Mouse (Mus musculus): ENCODE data around the gene Exoc4. TPM values are rescaled to one million over a fixed set of nuclear protein-coding genes. Genes with fewer than 3 reads are reported as not detected.

Exoc4 gene
- polyA plus RNA-seq, 1 experiment from 2014 or later = 36.1 TPM

DNA sequence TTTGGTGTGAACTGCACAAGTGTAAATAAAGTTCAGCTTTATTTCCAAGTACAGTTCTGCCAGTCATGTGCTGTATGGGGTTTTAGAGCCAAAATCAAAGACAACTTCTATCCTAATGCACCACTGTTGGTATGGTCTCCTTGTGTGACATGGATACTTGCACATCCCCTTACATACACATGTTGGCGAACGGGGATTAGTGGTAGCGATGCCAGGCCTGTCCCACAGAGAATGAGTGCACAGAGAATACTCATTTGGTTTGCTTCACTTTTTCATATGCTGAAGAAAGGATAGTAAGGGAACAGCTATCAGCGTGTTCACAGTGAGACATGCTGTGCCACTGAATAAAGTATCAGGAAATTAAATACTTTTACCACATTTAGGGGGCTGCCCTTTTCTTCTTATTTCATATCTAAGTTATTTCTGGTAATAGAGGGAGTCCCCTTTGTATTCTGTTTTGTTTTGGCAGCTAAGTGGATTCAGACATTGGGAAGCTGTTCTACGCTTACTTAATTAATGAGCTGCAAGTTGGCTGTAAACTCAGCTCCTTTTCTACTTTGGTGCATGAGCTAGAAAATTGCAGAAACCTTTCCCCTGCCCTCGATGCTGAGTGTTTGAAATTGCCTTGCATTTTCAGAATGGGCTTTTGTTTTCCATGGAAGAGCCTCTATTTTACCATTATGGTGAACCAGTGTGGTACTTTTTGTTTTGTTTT lies 247.4 kb downstream of the Exoc4 start:
- H3K9ac ChIP-seq = no peak overlapping the region
- H3K27ac ChIP-seq = no peak overlapping the region
- H3K4me2 ChIP-seq = no peak overlapping the region
- H3K4me3 ChIP-seq = no peak overlapping the region
- no peaks in the 10 kb centered on the region for H3K9me3 ChIP-seq
- H3K4me1 ChIP-seq = no peaks in the 10 kb centered on the region
- H3K27me3 ChIP-seq = no peaks in the 10 kb centered on the region
- no peaks in the 10 kb centered on the region for H3K36me3 ChIP-seq
- 67% methylated on average over 6 of the region's 6 CpGs for WGBS
- ATAC-seq (ENCODE audit: insufficient number of reproducible peaks, low FRiP score, low TSS enrichment, low read depth) = no peak

DNA sequence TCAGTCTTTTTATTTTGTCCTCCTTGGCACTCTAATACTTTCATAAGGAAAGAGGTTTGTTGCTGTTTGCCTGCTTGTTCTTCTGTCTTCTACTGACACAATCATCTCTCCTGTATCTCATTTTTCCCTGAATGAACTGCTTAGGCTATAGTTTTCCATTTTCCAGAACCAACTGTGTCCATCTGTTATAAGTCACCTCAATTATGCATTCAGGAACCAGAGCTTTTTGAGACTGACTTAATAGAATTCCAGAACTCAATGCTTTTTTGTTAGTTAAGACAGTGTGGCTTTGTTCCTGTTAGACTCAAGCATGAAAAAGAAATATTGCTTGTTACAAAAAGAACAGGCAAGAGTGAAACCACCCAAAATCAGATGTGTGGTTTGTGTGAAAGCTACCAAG lies 248.5 kb downstream of the Exoc4 start:
- Histone ChIP-seq H3K9me3 (no peaks in the 10 kb centered on the region), H3K27me3 (no peaks in the 10 kb centered on the region), H3K4me3 (no peak overlapping the region), H3K27ac (no peak overlapping the region), H3K9ac (no peak overlapping the region), H3K36me3 (no peaks in the 10 kb centered on the region), H3K4me2 (no peak overlapping the region), H3K4me1 (no peaks in the 10 kb centered on the region)
- ATAC-seq (ENCODE audit: insufficient number of reproducible peaks, low FRiP score, low TSS enrichment, low read depth) = no peak

DNA sequence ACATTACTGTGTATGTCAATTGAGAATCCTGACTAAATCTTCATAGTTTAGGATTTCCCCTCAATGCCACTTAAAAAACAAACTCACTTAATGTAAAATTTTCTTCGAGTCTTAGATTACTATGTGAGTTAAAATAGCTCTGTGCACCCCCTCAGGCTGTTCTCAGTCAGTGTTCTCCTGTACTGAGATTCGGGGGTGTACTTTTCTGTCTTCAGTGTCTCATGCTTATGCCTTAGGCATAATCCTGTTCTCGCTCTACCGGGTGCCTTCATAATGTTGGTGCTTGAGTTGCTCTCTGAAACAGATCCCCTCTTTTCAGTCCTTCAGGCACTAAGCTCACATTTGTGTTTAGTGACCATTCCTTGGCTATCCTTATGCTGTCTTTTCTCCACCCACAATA lies 253.5 kb downstream of the Exoc4 start:
- WGBS = 51% methylated on average over 4 of the region's 4 CpGs
- no peak overlapping the region for H3K4me3 ChIP-seq
- no peaks in the 10 kb centered on the region for H3K4me1 ChIP-seq
- H3K9me3 ChIP-seq = no peaks in the 10 kb centered on the region
- H3K27me3 ChIP-seq = no peaks in the 10 kb centered on the region
- no peak overlapping the region for H3K4me2 ChIP-seq
- no peak overlapping the region for H3K9ac ChIP-seq
- no peaks in the 10 kb centered on the region for H3K36me3 ChIP-seq
- H3K27ac ChIP-seq = no peak overlapping the region
- ATAC-seq (ENCODE audit: insufficient number of reproducible peaks, low FRiP score, low TSS enrichment, low read depth) = no peak

DNA sequence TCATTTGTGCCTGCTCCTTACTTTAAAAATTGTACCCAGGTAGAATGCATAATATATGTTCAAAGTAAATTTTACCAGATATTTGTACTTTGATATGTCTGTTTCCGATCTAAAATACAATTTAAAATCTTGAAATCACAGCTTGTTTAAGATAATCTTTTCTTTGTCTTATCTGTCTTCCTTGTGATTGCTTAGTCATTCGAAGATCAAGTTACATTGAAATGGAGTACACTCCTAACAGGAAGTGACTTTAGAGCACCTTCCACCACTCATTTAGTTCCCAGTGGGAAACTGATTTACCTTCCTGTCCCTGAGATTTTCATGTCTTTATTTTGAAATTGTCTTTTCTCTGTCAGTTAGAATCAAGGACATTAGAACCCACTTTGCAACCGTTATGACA lies 254.5 kb downstream of the Exoc4 start:
- Histone ChIP-seq H3K4me2 (no peak overlapping the region), H3K4me1 (no peaks in the 10 kb centered on the region), H3K27me3 (no peaks in the 10 kb centered on the region), H3K4me3 (no peak overlapping the region), H3K27ac (no peak overlapping the region), H3K9ac (no peak overlapping the region), H3K36me3 (no peaks in the 10 kb centered on the region), H3K9me3 (no peaks in the 10 kb centered on the region)
- ATAC-seq (ENCODE audit: insufficient number of reproducible peaks, low FRiP score, low TSS enrichment, low read depth) = no peak
- WGBS = 83% methylated on average over 3 of the region's 3 CpGs

DNA sequence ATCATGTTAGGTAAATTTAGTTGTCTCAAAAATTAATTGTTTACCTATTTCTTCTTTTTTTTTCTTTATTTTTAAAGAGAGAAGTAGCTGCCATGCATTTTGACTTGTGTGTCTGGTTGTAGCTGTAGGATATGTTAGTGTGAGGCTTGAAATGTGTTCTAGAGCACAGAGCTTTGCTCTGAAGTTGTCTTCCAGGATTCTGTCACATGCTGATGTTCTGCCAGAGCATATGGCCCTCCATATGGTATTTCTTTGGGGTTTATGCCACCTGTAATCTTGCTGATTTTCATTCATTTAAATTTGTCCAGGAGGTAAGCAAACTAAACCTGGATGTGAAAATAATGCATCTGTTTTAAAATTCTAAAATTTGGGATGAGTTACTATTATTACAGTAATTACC lies 258.2 kb downstream of the Exoc4 start:
- no peaks in the 10 kb centered on the region for H3K4me1 ChIP-seq
- no peaks in the 10 kb centered on the region for H3K27me3 ChIP-seq
- ATAC-seq (ENCODE audit: insufficient number of reproducible peaks, low FRiP score, low TSS enrichment, low read depth) = no peak
- 0 out of 2 replicates have a peak, but pooled peaks cover 5% of the 10 kb centered on the region for H3K36me3 ChIP-seq
- no peaks in the 10 kb centered on the region for H3K9me3 ChIP-seq
- H3K4me3 ChIP-seq = no peak overlapping the region
- H3K27ac ChIP-seq = no peak overlapping the region
- no peak overlapping the region for H3K9ac ChIP-seq
- H3K4me2 ChIP-seq = no peak overlapping the region

DNA sequence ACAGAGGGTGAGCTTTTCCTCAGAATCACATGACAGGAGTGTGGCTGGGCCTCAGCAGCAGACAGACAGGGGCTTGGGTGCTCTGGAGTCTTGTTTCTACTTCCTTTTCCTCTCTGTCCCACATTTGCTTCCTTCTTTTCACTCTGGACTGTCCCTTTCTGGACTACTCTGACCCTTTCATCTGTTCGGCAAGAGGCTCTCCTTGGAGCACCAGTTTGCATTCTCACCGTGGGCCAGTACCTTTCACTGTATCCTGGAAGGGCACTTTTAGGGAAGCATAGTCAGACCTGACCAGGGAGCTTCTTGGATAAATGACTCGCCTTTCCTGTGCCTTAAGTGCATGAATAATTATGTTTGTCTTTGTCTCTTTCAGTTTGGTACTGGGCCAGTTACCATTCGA lies 266.5 kb downstream of the Exoc4 start:
- Histone ChIP-seq H3K27ac (no peak overlapping the region), H3K27me3 (no peaks in the 10 kb centered on the region), H3K4me3 (no peak overlapping the region), H3K4me2 (no peak overlapping the region), H3K9me3 (no peaks in the 10 kb centered on the region), H3K9ac (no peak overlapping the region), H3K36me3 (0 out of 2 replicates have a peak, but pooled peaks cover 5% of the 10 kb centered on the region), H3K4me1 (no peaks in the 10 kb centered on the region)
- ATAC-seq (ENCODE audit: insufficient number of reproducible peaks, low FRiP score, low TSS enrichment, low read depth) = no peak
- 63% methylated on average over 4 of the region's 4 CpGs for WGBS

DNA sequence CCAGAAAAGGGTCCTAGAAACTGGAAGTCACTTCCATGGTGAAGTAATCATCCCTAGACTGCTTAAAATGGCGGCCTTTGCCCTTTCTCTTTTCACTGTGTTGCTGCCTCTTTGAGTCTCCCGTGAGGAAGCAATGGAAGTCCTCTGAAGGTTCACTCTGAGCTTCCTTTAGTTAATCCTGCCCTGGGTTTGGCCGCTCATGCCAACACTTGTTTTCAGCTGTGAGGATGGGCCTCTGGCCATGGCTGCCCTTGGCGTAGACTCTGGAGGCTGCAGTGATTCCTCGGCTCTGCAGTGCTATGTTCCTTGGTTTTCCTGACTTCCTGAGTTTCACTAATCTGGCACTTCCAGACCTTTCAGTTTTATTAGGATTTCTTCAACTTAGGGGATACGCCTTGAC lies 267.9 kb downstream of the Exoc4 start:
- 67% methylated on average over 6 of the region's 6 CpGs for WGBS
- H3K4me1 ChIP-seq = no peaks in the 10 kb centered on the region
- no peak overlapping the region for H3K9ac ChIP-seq
- no peak overlapping the region for H3K4me3 ChIP-seq
- no peaks in the 10 kb centered on the region for H3K9me3 ChIP-seq
- H3K36me3 ChIP-seq = no peaks in the 10 kb centered on the region
- no peak overlapping the region for H3K27ac ChIP-seq
- no peaks in the 10 kb centered on the region for H3K27me3 ChIP-seq
- ATAC-seq (ENCODE audit: insufficient number of reproducible peaks, low FRiP score, low TSS enrichment, low read depth) = no peak
- no peak overlapping the region for H3K4me2 ChIP-seq

DNA sequence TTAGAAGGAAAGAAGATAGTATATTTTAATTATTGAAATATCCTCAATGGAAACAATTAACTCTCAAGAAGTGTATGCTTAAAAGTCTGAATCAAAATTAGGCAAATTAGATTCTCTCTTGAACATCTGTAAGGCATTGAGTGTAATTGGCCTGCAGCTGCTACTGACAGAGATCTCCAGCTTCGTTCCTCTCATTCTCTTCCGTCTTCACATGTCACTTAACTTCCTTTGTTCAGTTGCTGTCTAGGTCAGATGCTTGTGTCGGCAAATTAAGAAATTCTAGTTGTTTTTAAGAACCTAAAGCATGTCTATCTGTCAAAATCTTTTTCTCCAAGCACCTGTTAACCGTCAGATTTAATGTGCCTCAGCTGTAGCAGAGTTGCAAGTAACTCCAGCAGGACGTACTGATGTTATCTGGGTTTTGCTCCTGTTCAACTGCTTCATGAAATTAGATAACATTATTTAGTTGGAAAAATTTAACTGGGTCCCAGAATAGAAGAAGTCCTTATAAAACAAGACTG lies 269.1 kb downstream of the Exoc4 start:
- ATAC-seq (ENCODE audit: insufficient number of reproducible peaks, low FRiP score, low TSS enrichment, low read depth) = no peak
- no peak overlapping the region for H3K4me3 ChIP-seq
- WGBS = 21% methylated on average over 5 of the region's 5 CpGs
- no peaks in the 10 kb centered on the region for H3K9me3 ChIP-seq
- H3K27me3 ChIP-seq = no peaks in the 10 kb centered on the region
- H3K9ac ChIP-seq = no peak overlapping the region
- no peak overlapping the region for H3K4me2 ChIP-seq
- no peaks in the 10 kb centered on the region for H3K36me3 ChIP-seq
- no peak overlapping the region for H3K27ac ChIP-seq
- H3K4me1 ChIP-seq = no peaks in the 10 kb centered on the region

DNA sequence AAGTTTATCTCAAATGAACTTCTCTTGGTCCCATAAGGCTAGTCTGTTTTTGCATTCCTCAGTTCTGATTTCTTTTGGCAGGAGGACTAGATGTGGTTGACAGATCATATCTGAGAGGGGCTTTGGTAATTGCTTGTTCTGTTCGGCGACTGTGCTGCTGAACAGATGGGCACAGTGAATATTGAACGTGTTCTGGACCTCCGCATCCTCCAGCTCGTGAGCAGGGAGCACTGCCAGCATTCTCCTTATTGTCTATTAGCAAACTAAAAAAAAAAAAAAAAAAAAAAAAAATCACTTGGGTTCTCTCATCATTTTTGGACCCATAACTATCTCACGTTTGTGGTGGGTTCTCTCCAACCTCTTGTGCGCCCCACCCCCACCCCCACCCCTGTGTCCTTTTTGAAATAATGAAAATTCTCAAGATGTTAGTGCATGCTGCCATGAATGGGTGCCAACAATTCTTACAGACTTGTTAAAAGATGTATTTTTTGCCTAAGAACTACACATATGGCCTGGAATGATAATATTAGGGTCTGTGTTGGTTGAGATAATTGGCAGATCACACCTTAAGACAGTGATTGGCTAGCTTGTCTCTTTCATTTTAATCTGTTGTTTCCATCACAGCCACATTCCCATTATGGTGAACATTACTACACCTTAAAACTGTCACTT lies 276.9 kb downstream of the Exoc4 start:
- no peak for ATAC-seq (ENCODE audit: insufficient number of reproducible peaks, low FRiP score, low TSS enrichment, low read depth)
- WGBS = 89% methylated on average over 7 of the region's 7 CpGs

DNA sequence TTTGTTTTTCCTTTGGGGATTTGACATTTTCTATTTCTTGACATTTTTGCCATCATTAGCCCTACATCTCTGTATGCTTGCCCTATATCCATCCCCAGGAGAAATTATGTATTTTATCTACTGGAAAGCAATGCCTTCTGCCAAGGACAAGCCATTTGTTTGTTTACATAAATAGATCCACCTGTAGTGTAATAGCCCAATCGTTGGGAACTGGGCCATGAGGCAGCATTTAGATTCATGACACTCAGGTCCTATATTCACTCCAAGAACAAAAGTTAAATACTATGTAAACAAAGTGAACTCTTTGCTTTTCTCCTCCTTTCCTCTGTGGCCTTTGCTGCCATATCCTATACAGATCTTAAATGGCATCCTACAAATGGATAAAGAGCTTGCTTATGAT lies 291.5 kb downstream of the Exoc4 start:
- Histone ChIP-seq H3K27ac (no peak overlapping the region), H3K4me2 (no peak overlapping the region), H3K4me3 (no peak overlapping the region), H3K4me1 (no peaks in the 10 kb centered on the region), H3K27me3 (no peaks in the 10 kb centered on the region), H3K9ac (no peak overlapping the region), H3K36me3 (no peaks in the 10 kb centered on the region), H3K9me3 (no peaks in the 10 kb centered on the region)
- 75% methylated on average over 1 of the region's 1 CpGs for WGBS
- ATAC-seq (ENCODE audit: insufficient number of reproducible peaks, low FRiP score, low TSS enrichment, low read depth) = no peak

More for the DNA sequence above, 276.9 kb downstream of the Exoc4 start:
- Histone ChIP-seq H3K9ac (no peak overlapping the region), H3K4me3 (no peak overlapping the region), H3K36me3 (no peaks in the 10 kb centered on the region), H3K4me1 (no peaks in the 10 kb centered on the region), H3K27ac (no peak overlapping the region), H3K27me3 (no peaks in the 10 kb centered on the region), H3K4me2 (no peak overlapping the region), H3K9me3 (no peaks in the 10 kb centered on the region)

DNA sequence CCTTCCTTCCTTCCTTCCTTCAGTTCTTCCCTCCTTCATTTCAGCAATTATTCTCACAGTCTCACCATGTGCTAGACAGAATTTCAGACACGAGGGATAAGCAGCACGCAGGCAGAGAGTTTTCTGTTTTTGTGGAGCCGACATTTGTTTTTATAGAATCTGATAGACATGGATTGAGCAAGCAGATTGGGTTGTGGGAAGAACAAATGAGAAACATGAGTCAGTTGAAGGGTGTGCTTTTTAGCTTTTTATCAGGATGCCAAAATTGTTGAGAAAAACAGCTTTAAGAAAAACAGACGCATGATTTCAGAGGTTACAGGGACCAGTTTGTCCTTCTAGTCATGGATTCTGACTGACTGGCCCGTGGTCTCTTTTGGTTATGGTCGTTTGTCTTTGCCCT lies 293.8 kb downstream of the Exoc4 start:
- Histone ChIP-seq H3K36me3 (no peaks in the 10 kb centered on the region), H3K4me3 (no peak overlapping the region), H3K4me1 (no peaks in the 10 kb centered on the region), H3K27me3 (no peaks in the 10 kb centered on the region), H3K27ac (no peak overlapping the region), H3K9ac (no peak overlapping the region), H3K9me3 (no peaks in the 10 kb centered on the region), H3K4me2 (no peak overlapping the region)
- 75% methylated on average over 6 of the region's 6 CpGs for WGBS
- ATAC-seq (ENCODE audit: insufficient number of reproducible peaks, low FRiP score, low TSS enrichment, low read depth) = no peak

DNA sequence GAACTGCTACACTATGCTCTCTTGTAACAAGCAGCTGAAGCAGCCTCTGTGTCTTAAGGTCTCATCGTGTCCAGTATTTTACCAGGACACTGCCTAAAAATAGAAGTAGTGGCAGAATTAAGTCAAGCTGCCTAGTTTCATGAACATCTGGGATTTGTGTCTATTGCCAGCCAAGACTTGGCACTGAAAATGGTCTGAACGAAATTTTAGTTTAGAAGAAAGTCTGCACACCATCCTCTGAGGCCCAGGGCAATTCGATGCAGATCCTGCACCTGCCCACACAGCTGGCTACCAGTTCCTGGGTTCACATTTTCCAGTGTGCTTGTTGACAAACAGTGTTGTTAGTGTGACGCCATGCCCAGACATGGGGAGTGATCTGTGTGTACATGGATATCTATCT lies 303.0 kb downstream of the Exoc4 start:
- WGBS = 49% methylated on average over 4 of the region's 4 CpGs
- Histone ChIP-seq H3K27me3 (no peaks in the 10 kb centered on the region), H3K4me1 (0 out of 2 replicates have a peak, but pooled peaks cover 3% of the 10 kb centered on the region), H3K4me3 (no peak overlapping the region), H3K9me3 (no peaks in the 10 kb centered on the region), H3K9ac (no peak overlapping the region), H3K4me2 (no peak overlapping the region), H3K36me3 (no peaks in the 10 kb centered on the region), H3K27ac (no peak overlapping the region)
- no peak for ATAC-seq (ENCODE audit: insufficient number of reproducible peaks, low FRiP score, low TSS enrichment, low read depth)

All from limb, embryonic 15.5 days (tissue).